Comparison of ENCODE assay signal across 7 mouse cellular contexts in the genomic region with DNA sequence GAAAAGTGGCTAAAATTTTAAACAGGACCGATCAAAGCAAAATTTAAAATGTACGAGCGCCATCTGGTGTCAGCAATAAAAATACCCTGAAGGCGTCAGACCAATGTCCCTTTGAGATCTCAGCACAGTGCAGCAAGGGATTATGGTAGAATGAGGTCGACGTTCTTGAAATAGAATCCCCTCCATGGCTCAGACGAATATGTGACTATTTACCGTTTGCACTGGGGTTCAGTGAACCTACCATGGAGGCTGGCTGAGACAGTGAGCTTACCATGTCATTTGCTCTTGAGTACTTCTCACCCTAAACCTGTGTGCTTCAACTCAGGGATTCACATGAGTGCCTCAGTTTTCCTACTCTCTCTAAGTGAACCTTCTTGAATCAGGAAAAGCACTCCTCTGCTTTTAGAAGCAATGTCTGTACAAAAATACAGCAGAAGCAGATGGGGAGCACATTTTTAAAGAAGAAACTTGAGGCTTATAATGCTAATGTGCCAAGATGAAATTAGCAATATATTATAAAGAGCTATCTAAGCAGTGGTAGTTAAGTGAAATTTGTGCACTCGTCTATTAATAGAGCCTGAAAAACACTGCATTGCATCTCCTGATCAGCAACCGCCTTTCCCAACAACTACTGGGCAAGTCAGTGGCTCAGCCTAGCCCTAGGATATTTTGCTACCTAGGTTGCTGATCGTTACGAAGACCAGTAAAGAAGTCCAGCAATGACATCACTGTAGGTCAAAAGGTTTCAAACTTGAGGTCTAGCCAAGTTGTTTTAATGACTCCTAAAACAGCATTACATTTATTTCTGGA.
DNase-seq lines count a peak whose midpoint lies in the region; ATAC-seq lines count a peak whose summit lies in the region.

No protein-coding gene starts in this region.

- no peaks in the 10 kb centered on the region for H3K36me3 ChIP-seq in forebrain, embryonic 11.5 days (ENCODE audit: control insufficient read depth, insufficient read depth, low read length)
- H3K36me3 ChIP-seq in hindbrain, embryonic 13.5 days, result no peaks in the 10 kb centered on the region
- no peaks in the 10 kb centered on the region for H3K36me3 ChIP-seq in midbrain, embryonic 10.5 days

- ATAC-seq in forebrain, embryonic 11.5 days (replicated peaks; ENCODE audit: low FRiP score), result peak; percentile 78
- ATAC-seq in hindbrain, embryonic 13.5 days (ENCODE audit: low FRiP score), result peak; percentile 74

- H3K4me1 ChIP-seq in forebrain, embryonic 11.5 days (replicated peaks; ENCODE audit: control insufficient read depth, insufficient read depth, low read length), result 0 out of 2 replicates have a peak, but pooled peaks cover 3% of the 10 kb centered on the region
- H3K4me1 ChIP-seq in hindbrain, embryonic 13.5 days (replicated peaks), result 0 out of 2 replicates have a peak, but pooled peaks cover 6% of the 10 kb centered on the region
- H3K4me1 ChIP-seq in midbrain, embryonic 10.5 days, result peaks cover 26% of the 10 kb centered on the region

- WGBS in forebrain, embryonic 11.5 days, result 28% methylated on average over 12 of the region's 12 CpGs
- whole genome bisulfite sequencing in hindbrain, embryonic 13.5 days, result 31% methylated on average over 12 of the region's 12 CpGs
- WGBS in midbrain, embryonic 10.5 days, result 33% methylated on average over 12 of the region's 12 CpGs

- no peaks in the 10 kb centered on the region for H3K9me3 ChIP-seq in forebrain, embryonic 11.5 days (ENCODE audit: control insufficient read depth, low read length)
- no peaks in the 10 kb centered on the region for H3K9me3 ChIP-seq in hindbrain, embryonic 13.5 days
- H3K9me3 ChIP-seq in midbrain, embryonic 10.5 days (replicated peaks), result no peaks in the 10 kb centered on the region

- H3K4me3 ChIP-seq in forebrain, embryonic 11.5 days (ENCODE audit: low read depth, low read length), result no peak overlapping the region
- no peak overlapping the region for H3K4me3 ChIP-seq in hindbrain, embryonic 13.5 days
- no peak overlapping the region for H3K4me3 ChIP-seq in midbrain, embryonic 10.5 days

- H3K27me3 ChIP-seq in forebrain, embryonic 11.5 days (ENCODE audit: control insufficient read depth, insufficient read depth, low read length), result no peaks in the 10 kb centered on the region
- no peaks in the 10 kb centered on the region for H3K27me3 ChIP-seq in hindbrain, embryonic 13.5 days
- no peaks in the 10 kb centered on the region for H3K27me3 ChIP-seq in midbrain, embryonic 10.5 days (ENCODE audit: low read depth, poor library complexity, severe bottlenecking)

- no peak overlapping the region for H3K4me2 ChIP-seq in forebrain, embryonic 11.5 days (ENCODE audit: low read depth, low read length, severe bottlenecking)
- peak overlapping the region; percentile 35 for H3K4me2 ChIP-seq in hindbrain, embryonic 13.5 days

- H3K9ac ChIP-seq in forebrain, embryonic 11.5 days (ENCODE audit: low read length), result no peak overlapping the region
- no peak overlapping the region for H3K9ac ChIP-seq in hindbrain, embryonic 13.5 days

- no peak overlapping the region for H3K27ac ChIP-seq in forebrain, embryonic 11.5 days (ENCODE audit: low read depth, low read length)
- no peak overlapping the region for H3K27ac ChIP-seq in hindbrain, embryonic 13.5 days
- no peak overlapping the region for H3K27ac ChIP-seq in midbrain, embryonic 10.5 days (replicated peaks)

- DNase-seq in NIH3T3 (ENCODE audit: low read depth), result peak; percentile 71
- DNase-seq in c-Kit-positive CD71-negative TER-119-negative erythroid progenitor cells, embryonic 14.5 days (ENCODE audit: low read depth), result peak; percentile 13
- DNase-seq in forebrain, embryonic 11.5 days (ENCODE audit: low spot score), result peak; percentile 67
- peak; percentile 71 to 80 for DNase-seq in layer of hippocampus, postnatal 14 days (ENCODE audit: low spot score in 2 of 2)
- DNase-seq in midbrain, embryonic 10.5 days (ENCODE audit: low spot score), result peak; percentile 43
- DNase-seq in urinary bladder, postnatal 36 days (ENCODE audit: low spot score in 2 of 2), result peak; percentile 6 to 8

Comparison
In these comparisons a context has a peak if more than half of its experiments do, and no peak if none do; other contexts are left out.
1. DNase-seq: peak in every context shown above with its lines; median percentile 76 in layer of hippocampus, postnatal 14 days; 71 in NIH3T3; 67 in forebrain, embryonic 11.5 days; 43 in midbrain, embryonic 10.5 days; 13 in c-Kit-positive CD71-negative TER-119-negative erythroid progenitor cells, embryonic 14.5 days; 7 in urinary bladder, postnatal 36 days.